Mouse (Mus musculus) ovary, postnatal 14 days (tissue): ENCODE measurements at regions not wholly inside any gene's neighbourhood (a gene's known extent, or its start where the extent isn't known, plus 50 kb on each side); places are given as distances from the start of the nearest gene placed in this dataset.

Source experiments
- DNase-seq: peaks from one replicate; pipeline ENCODE4 v3.0.0; 2022; ENCODE audit warnings: low spot score

GRCm38 (mm10) chr10:18907276-18907960 is 62.6 kb downstream of the Perp start:
- DNase-seq, result no peak

- DNase-seq, result no peak
Observed at GRCm38 (mm10) chr10:18909307-18909706, 64.5 kb downstream of the Perp start.

- peak; percentile 5 for DNase-seq
Observed at GRCm38 (mm10) chr10:18910898-18911297, 66.1 kb downstream of the Perp start.

GRCm38 (mm10) chr10:18917120-18917616 is 72.3 kb downstream of the Perp start:
- no peak for DNase-seq

- no peak for DNase-seq
Observed at GRCm38 (mm10) chr10:18923088-18923821, 78.4 kb downstream of the Perp start.

- DNase-seq, result no peak
Observed at GRCm38 (mm10) chr10:18927811-18928210, 83.0 kb downstream of the Perp start.

- DNase-seq, result no peak
Observed at GRCm38 (mm10) chr10:18931344-18931743, 84.1 kb downstream of the Tnfaip3 start.

- DNase-seq, result no peak
Observed at GRCm38 (mm10) chr10:18941447-18941846, 74.0 kb downstream of the Tnfaip3 start.

GRCm38 (mm10) chr10:18941908-18942307 is 73.5 kb downstream of the Tnfaip3 start:
- DNase-seq, result no peak

GRCm38 (mm10) chr10:18943296-18944075 is 72.0 kb downstream of the Tnfaip3 start:
- DNase-seq, result no peak

GRCm38 (mm10) chr10:18946727-18947126 is 68.7 kb downstream of the Tnfaip3 start:
- DNase-seq, result no peak
